Mouse (Mus musculus) right cerebral cortex, postnatal 25 days (tissue): Measurements from ENCODE around the gene Msgn1.
A peak's percentile ranks its signal among the peaks of the same experiment; 100 is the strongest.

Experiments used
- DNase-seq: peaks from one replicate; pipeline ENCODE4 v3.0.0; 2022

Msgn1 gene

DNA sequence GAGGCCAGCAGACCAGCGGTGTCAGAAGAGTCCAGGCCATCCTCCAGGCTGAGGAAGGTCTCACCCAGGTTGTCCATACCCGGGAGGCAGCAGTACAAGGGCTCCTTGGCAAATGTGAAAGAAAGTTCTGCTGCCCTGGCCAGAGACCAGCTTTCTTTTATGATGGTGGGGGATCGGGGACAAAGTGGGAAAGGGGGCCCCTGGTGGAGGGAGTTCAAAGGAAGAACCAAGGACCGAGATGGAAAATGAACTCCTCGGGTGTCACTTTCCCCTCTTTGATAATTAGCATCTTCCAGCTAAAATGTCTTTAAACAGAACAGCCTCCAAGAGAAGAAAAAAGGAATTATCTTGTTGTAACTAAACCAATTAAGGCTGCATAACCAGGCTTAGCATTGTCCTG, at the start of gene Msgn1:
Msgn1 (minus strand) TSS at position 101 of the 400 bp plus-strand sequence.
- no peak for DNase-seq

DNA sequence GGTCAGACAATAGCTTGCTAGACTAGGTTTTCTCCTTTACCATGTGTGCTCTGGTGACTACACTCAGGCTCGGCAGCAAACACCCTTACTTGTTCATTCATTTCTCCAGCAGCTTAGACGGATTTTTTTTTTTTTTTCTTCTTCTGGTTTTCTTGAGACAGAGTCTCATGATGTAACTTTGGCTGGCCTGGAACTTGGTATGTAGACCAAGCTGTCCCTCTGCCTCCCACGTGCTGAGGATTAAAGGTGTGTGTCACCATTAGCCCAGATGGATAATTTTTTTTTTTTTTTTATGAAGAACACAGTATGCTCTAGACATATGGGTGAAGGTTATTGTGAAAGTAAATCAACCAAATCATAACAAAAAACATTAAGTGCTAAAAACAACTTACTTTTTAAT, 41.5 kb upstream of the Msgn1 start:
- DNase-seq: no peak

DNA sequence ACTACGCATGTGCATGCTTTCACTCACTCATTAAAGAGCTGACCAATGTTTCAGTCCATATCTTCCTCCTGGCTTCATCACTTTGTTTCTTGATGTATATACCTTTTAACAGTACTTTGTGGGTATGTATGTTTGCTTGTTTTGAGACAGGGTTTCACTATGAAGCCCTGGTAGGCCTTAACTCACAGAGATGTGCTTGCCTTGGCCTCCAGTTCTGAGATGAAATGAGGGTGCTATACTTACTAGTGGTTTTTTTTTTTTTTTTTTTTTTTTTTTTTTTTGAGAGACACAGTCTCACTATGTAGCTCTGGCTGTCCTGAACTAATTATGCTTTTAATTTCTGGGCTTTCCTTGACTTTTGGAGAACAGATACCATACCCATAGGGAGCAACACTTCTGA, 38.7 kb upstream of the Msgn1 start:
- DNase-seq: no peak

DNA sequence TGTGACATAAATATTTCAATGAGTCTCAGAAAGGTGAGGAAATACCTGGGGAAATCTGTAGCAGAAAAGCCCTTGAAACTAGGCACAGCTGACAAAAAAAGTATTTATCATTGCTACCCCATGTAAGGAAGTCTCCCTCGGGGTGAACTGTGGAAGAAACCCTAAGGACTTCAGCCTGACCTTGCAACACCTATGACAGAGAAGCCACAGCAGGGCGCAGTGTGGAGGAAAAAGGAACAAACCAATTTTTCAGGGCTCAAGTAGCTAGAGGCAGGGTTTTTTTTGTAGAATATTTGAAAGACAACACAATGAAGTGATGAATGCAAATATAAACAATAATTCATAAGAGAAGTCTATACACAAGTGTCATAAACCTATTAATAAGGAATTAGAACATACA, 27.2 kb upstream of the Msgn1 start:
- DNase-seq: no peak

DNA sequence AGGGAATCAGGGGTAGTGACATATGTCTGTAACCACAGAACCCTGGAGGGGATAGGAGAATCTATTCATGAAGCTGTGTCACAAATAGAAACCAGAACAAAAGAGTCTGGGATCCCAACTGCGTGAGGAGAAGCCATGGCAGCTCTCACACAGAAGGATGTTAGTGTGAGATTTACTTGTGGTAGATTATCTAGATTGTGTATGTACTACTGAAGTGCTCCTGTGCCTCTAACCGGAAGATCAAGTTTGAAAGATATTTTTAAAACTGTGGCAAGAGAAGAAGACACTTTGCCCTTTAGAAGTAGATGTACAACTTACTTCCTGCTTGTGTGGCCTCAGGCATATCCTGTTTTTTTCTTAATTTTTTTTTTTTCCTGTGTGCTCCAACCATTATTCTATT, 21.5 kb upstream of the Msgn1 start:
- DNase-seq: no peak

DNA sequence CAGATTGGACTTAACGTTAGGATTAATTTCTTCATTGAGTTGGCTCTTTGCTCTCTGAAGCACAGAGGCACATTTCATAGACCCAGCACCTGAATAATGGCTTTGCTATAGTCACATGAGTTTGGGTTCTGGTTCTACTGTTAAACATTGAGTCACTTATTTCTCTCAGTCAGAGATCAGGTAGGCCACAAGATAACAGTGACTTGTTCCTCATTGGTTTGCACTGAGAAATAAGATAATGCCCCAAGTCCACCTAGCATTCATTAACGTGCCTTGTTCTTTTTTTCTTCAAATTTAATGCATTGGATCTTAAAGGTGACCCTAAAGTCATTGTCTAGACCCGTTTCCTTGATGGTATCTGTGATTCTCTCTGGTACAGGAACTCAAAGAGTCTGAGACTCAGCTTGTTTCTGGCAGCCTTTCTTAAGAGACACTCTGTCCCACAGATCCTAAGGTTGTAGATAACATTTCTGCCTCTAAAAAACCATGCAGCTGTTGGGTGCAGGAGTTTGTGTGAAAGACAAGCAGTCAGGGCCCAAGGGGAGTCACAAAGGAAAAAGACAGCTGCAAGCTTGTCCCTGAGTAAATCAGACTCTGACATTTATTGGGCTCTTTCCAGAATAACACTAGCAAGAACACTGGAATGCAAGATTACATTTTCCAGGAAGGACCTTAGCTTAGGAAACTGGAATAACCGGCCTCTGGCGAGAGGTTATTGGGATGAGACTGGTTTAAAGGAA, 17.9 kb upstream of the Msgn1 start:
- no peak for DNase-seq

DNA sequence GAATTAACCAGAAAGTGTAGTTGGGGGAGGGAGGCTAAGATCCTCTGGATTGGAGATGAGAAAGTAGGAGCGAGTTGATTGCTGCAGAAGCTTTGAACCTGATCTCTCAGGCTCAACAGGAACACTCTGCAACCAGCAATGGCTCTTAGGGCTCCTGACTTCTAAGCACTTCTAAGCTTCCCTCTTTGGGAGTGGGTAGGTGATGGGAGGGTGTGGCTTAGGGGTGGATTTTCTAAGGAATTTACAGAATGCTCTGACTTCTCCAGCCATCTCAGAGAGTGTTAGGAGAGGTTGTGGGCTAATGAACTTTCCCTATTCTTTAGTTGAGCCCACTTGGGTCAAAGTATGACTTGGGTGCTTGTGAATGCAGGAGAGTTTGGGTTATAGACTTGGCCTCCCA, 17.4 kb upstream of the Msgn1 start:
- no peak for DNase-seq

DNA sequence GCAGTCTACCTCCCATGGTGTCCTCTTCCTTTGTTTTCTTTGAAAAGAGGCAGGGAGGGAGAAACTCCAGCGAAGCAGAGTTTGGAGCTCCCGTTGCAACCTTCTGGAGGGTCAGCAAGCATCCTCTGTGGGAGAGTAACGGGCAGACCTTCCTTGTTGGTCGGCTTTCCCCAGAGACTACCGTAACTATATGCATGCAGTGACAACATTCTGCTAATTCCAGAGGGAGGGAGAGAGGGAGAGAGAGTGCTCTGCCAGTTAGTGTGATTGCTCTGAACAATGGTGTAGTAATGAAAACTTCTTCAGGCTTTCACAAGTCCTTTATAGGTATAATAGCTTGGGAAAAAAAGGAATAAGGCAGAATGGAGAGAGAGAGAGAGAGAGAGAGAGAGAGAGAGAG, 15.9 kb upstream of the Msgn1 start:
- DNase-seq: no peak

DNA sequence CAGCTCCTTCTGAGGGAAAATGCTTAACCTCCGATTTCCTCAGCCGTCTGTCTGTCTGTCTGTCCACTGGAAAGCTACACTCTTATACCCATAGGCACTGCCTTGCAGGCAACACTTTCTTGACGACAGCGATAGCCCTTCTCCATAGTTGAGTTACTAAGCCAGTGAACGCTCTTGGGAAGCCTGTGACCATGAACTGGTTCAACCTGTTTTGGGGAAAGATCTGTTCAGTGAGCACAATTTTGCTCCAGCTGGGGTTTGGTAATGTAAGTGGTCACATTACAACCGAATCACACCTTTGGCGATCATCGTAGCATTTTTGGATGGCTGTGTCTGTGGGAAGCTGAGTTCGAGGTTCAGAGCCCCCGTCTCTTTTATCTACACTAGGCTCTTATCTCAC, 14.3 kb upstream of the Msgn1 start:
- no peak for DNase-seq

DNA sequence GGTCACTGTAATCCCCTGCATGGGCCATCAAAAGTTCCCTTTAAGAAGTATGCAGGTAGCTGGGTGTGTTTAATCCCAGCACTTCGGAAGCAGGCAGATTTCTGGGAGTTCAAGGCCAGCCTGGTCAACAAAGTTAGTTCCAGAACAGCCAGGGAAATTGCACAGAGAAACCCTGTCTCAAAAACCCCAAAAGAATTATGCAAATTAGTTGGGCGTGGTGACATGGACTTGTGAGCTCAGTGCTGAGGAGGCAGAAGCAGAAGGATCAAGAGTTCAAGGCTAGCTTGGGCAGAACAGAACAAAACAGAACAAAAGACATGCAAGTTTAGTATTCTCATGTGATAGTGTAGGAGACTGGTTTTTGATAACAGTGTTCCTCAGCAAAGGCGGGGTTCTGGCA, 13.8 kb upstream of the Msgn1 start:
- DNase-seq: no peak

DNA sequence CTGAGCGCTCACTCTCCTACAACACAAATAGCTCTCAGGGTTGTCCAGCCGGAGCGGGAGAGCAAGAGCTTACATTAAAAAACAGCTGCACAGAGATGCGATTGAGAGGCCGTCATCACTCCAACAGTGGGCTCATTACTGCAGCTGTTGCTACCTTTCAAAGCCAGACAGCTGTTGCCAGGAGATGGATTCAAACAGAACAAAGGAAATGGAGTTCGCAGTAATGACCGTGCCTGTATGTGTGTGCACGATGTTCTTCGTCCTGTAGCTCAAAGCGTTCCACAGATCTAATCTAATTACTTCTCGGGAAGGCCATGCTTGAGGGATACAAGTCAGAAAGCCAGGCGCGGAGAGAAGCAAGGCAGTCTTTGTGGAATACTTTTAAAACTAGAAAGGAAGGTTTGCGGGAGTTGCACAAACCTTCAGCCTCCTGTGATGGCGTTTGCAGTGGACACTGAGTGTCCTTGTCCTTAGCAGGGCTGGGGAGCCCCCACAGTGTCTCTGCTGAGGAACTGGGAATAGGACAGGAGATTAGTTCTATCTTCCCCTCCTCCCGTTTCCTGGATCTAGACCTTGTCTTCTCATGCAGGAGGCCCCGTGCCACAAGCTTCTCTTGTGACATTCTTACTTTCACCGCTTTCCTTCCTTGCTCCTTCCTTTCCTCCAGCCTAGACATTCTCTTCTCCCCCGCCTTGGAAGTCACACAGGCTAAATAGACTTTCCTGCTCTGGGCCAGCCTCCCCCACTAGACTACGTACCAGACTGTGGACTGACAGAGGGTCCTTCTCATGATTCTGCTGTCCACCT, 13.0 kb upstream of the Msgn1 start:
- DNase-seq: no peak

DNA sequence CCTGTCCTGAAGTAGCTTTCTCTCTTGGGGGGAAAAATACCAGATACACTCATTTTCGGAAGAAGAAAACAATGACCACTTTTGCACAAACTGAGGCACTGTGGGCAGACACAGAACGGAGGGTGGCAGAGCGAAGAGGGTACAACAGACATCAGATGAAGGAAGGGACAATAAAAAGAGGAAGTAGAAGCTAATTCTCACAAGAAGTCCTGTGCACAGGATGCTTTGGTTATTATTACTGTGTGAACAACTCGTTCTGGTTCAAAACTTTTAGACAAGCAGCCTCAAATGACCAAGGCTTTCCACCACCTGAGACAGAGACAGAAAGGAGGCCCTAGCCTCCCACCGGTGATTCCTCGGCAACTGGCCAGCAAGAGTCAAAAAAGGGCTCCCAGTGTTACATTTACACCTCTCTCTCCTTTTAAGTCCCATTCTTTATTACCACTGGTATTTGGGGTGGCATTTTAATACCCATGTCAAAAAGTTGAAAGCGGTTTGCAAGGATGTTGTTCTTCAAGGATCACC, 9.0 kb upstream of the Msgn1 start:
- DNase-seq: no peak

DNA sequence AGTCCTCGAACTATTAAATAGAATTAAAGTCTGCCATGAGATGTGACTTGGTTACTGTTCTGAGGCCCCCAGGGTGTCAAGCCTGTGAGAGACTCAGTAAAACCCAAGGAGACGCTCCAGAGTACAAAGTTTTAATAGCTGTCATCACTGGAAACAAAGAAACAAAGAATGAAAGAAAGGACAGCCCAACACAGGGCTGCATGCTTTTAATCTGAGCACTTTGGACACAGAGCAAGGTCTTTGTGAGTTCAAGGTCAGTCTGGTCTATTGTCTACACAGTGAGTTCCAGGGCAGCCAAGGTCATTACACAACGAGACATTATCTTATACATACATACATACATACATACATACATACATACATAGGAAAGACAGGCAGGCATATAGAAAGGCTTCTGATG, 7.7 kb upstream of the Msgn1 start:
- DNase-seq: no peak

DNA sequence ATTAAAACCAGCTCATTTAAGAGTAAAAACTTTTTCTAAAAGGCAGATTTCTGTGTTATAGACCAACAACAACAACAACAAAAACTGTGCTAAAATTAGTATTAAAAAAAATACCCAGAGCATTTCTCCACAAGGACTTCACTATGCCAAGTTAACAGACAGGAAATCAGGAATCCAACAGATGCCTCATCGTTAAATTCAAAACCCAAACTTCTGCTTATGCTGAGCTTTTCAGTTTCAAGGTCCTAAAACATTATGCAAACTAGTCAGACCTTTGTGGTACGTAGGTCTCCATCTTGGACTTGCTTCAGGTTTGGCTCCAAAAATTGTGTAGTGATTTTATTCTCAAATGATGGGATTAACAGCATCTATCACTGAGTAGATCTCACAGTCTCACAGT, 6.8 kb upstream of the Msgn1 start:
- DNase-seq: no peak

DNA sequence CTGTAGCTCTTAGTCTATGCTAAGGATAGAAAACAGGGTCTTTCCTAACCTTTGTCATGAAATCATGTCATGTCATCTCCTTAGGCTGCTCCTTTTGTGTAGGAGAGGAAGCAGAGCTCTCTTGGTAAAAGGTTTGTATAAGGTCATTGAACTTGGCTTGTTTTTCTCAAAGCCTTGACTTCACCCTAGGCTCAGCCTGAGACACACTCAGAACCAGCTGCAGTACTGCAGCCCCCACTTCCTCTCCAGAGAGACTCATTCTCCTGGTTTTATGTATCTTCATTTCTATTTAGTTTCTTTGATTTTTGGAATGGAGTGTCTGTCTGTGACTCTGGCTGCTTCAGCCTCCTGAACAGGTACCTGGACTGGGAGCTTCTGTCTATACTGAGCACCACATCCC, 6.0 kb upstream of the Msgn1 start:
- no peak for DNase-seq

DNA sequence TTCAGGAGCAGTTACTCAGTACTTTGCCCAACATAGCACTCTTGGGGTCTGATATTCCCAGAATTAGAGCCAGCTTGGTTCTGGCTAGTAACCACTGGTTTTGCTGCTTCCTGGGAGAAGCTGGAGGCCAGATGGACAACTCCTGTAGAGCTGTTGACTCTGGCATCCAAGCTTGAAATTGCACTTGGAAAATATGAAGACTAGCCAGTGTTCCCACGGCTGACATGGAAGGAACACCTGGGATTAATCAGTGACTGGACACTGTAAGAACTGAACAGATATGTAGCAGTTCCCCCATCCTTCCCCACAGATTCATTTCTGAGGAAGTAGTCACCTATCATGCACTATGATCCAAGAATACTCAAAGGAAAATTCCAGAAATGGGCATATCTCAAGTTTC, 4.1 kb upstream of the Msgn1 start:
- no peak for DNase-seq

DNA sequence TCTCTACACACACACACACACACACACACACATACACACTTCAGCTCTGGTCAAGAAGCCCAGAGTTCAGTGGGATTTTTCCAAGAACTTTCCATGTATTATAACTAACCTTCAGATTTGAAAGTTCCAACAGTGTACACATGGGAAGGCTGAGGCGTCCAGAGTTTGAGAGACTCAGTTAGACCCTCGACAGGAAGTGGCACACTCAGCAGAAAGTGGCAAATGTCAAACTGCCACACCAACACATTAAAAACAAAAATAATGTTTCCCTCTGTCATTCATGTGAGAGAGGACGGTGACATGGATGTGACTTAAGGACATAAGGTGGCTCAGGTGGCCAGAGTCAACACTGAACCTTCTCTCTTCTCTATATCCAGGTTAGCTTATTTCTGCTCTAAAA, 1.6 kb upstream of the Msgn1 start:
- no peak for DNase-seq

DNA sequence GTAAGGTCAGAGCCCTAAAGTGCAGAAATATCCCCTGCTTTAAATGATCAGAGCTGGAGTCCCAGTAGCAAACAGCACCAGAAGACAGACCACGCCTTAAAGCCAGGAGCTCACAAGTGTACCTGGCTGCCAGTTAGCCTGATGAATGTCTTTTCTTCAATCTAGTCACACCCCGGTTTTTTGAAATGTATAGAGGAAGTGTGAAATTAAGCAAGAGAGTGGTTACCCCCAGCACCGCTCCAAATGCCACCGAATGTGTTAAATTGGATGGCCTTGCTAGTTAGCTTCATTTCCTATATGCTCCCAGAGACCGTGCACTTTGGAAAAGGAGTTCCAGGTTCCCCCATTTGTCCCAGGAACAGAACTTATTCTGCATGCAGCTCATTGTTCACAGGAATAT, 864 bp upstream of the Msgn1 start:
- DNase-seq: no peak

DNA sequence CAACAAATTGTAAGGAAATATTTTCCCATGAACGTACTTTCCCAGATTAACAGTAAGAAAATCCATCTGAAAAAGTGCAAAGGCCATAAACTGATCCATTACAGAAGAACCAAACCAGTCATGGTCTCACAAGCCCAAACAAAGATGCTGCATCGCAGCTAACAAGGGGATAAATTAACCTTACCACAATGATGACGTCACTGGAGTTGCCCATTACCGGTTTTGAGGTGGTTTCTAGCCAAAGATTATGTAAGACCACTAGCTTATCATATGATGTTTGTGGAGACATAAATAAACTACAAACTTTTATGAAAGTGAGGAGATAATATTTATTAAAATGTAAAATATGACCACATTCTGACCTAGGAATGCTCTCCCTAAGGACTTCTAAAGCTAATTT, 2.5 kb downstream of the Msgn1 start:
- DNase-seq: no peak

DNA sequence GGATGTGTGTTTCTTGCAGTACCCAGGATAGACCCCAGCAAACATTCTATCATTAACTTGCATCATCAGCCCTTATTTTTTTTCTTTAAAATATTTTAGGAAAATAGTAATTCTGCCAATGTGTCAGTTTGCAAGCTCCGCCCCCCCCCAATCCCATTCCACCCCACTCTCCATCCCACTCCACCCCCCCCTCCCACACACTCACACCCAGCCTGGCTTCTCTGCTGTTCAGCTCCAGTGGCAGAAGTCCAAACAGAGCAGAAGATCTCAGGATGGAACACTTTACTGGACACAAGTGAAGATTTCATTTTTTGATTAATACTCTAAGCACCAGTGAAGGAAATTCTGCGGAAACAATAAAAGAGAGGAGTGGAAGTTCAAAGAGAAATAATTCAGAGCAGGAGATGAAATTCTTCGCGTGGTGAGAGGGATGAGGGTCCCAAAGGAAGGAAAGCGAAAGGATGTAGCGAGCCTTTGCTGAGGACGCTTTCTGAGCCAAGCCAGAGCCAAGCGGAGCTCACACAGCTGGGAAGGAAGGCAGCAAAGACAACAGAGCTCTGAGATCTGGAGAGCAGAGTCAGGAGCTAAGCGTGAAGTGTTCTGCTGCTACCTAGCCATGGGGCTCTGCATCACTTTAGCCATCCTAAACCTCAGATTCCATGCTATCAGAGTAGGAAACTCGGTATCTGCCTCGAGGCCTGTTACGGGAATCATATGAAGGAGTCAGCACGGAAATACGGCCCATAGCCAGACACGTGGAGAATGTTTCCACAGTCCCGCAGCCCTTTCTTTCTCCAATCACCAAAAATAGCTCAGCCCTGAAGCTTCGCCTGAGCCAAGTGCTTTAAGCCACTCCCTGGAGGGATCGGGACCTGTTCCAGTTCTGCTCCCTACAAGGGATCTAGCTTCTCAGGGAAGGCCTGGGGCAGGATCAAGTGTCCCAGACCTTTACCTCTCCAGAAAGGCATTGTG, 4.8 kb downstream of the Msgn1 start:
- DNase-seq: peak; percentile 7

DNA sequence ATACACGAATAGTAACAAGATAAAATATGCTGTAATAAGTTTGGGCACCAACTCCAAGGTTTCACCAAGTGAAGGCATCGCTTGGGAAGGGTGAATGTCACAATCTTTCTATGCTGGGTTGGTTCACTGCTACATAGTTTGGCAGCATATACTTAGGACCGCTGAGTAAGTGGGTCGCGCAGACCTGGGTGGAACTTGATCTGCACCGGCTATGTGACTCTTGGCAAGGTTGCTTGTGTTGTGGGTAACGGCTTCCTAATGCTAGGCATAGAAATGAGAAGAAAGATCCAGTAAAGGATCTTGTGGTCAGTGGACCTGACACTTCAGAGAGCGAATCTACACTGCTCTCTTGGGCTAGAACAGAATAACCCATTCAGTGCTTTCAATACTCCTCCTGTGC, 6.3 kb downstream of the Msgn1 start:
- no peak for DNase-seq

DNA sequence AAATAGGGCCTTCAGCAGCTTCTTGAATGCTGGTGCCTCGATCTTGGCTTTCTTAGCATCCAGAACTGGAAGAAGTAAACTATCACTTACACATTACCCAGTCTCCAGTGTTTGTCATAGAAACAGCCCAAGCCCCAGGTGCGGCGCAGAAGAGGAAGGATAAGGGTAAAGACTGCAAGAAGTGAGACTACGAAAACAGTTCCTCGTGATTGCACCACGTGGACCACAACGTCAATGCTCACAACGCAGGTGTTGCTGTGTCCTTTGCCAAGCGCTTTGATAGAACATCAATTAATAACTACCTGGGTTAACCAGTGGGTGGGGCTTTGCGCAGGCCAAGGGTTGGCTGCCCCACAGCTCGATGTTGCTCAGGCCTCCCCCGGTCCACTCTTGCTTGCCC, 8.1 kb downstream of the Msgn1 start:
- DNase-seq: no peak

DNA sequence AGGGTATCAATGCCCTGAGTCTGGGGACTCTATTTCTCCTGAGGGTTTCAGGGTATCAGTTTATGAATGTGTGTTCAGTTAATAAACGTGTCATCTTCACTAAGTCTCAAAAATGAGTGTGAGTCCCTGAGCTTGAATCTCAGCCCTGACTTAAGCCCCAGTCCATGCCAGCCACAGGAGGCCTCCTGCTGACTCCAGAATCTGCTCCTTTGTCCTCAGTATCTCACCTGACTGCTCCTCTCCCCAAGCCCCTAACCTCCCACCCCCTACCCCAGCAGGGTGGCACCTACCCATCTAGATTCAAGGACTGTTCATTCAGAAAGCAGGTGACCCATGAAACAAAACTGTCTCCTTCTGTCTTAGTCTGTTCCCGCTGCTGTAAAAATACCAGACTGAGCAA, 10.2 kb downstream of the Msgn1 start:
- DNase-seq: no peak
